Mouse (Mus musculus) olfactory bulb, adult 2 months (tissue): ENCODE data around the gene Ppp2r5c. TPM values are rescaled to one million over a fixed set of nuclear protein-coding genes. Genes with fewer than 3 reads are reported as not detected.

Experiments
- H3K27ac ChIP-seq: fragments of 200-500 bp; 2 replicates; pipeline ENCODE4 v1.5.1; 2012; ENCODE audit warnings: low read depth, low read length; ENCODE audit not compliant: insufficient read depth
- H3K4me1 ChIP-seq: fragments of 200-500 bp; 2 replicates; pipeline ENCODE4 v1.6.1; 2012; ENCODE audit warnings: low read length; ENCODE audit not compliant: control insufficient read depth, insufficient read depth
- H3K4me3 ChIP-seq: fragments of 200-500 bp; 2 replicates; pipeline ENCODE4 v1.5.1; 2012; ENCODE audit warnings: mild to moderate bottlenecking, low read depth, low read length, moderate library complexity; ENCODE audit not compliant: insufficient read depth
- CTCF ChIP-seq: fragments of 200-500 bp; IDR thresholded peaks from 2 replicates; pipeline ENCODE4 v1.5.1; 2012; ENCODE audit warnings: low read depth, mild to moderate bottlenecking, low read length, moderate library complexity; ENCODE audit not compliant: insufficient read depth
- POLR2A ChIP-seq: fragments of 200-500 bp; IDR thresholded peaks from 2 replicates; pipeline ENCODE4 v1.6.1; 2012; ENCODE audit warnings: mild to moderate bottlenecking, low read depth, low read length, moderate library complexity; ENCODE audit not compliant: insufficient read depth
- WGBS: fragments of 180-500 bp; shearing (Covaris S2); methylation state at CpG from one replicate; pipeline ENCODE4 v1.1.7; 2018; 5-methylcytosine and 5-hydroxymethylcytosine counted together
- polyA plus RNA-seq: library from polyadenylated mRNA; stranded (reverse); fragments of >200 nt; gene quantifications from 2 replicates; pipeline ENCODE4 v1.2.4, GENCODE M21; 2012; ENCODE audit warnings: low replicate concordance; ENCODE audit not compliant: missing spikeins, insufficient read depth, insufficient read length

Gene Ppp2r5c
- polyA plus RNA-seq, 1 experiment, result not detected

GRCm38 (mm10) chr12:110480701-110481100, 33.8 kb downstream of the Ppp2r5c start:
- Histone ChIP-seq H3K4me1 (peaks cover 13% of the 10 kb centered on the region), H3K4me3 (no peak overlapping the region), H3K27ac (no peak overlapping the region)
- TF ChIP-seq POLR2A (no peak), CTCF (no peak)
- 81% methylated on average over 4 of the region's 4 CpGs for WGBS

- 36% methylated on average over 6 of the region's 6 CpGs for WGBS
- peaks cover 31% of the 10 kb centered on the region for H3K4me1 ChIP-seq
- no peak for TF ChIP-seq POLR2A
- TF ChIP-seq CTCF, result no peak
- H3K4me3 ChIP-seq, result no peak overlapping the region
- H3K27ac ChIP-seq, result no peak overlapping the region
These were observed 36.8 kb downstream of the Ppp2r5c start for GRCm38 (mm10) chr12:110483761-110484160.

- H3K27ac ChIP-seq, result peak overlapping the region; percentile 69
- WGBS, result 2% methylated on average over 17 of the region's 17 CpGs
- TF ChIP-seq CTCF (no peak), POLR2A (no peak)
- peak overlapping the region; percentile 66 for H3K4me3 ChIP-seq
- H3K4me1 ChIP-seq, result peaks cover 42% of the 10 kb centered on the region
These were observed 38.1 kb downstream of the Ppp2r5c start for GRCm38 (mm10) chr12:110484824-110485584.

GRCm38 (mm10) chr12:110485585-110486331, 38.8 kb downstream of the Ppp2r5c start:
- Histone ChIP-seq H3K4me3 (peak overlapping the region; percentile 66), H3K27ac (peak overlapping the region; percentile 92), H3K4me1 (peaks cover 43% of the 10 kb centered on the region)
- WGBS, result under 1% methylated on average over 27 of the region's 27 CpGs
- TF ChIP-seq POLR2A (peak; percentile 49), CTCF (no peak)

- TF ChIP-seq POLR2A, result no peak
- TF ChIP-seq CTCF, result no peak
- H3K4me1 ChIP-seq, result peaks cover 46% of the 10 kb centered on the region
- H3K27ac ChIP-seq, result no peak overlapping the region
- WGBS, result 60% methylated on average over 5 of the region's 5 CpGs
- peak overlapping the region; percentile 23; the same call in 1 of the 2 replicates for H3K4me3 ChIP-seq
These were observed 39.9 kb downstream of the Ppp2r5c start for GRCm38 (mm10) chr12:110486852-110487251.

GRCm38 (mm10) chr12:110488031-110488430, 41.1 kb downstream of the Ppp2r5c start:
- 61% methylated on average over 9 of the region's 9 CpGs for WGBS
- Histone ChIP-seq H3K4me3 (no peak overlapping the region), H3K27ac (no peak overlapping the region), H3K4me1 (peaks cover 46% of the 10 kb centered on the region)
- TF ChIP-seq POLR2A, result no peak
- no peak for TF ChIP-seq CTCF

- Histone ChIP-seq H3K27ac (no peak overlapping the region), H3K4me3 (no peak overlapping the region), H3K4me1 (peaks cover 36% of the 10 kb centered on the region)
- TF ChIP-seq POLR2A (no peak), CTCF (no peak)
- 93% methylated on average over 12 of the region's 12 CpGs for WGBS
These were observed 43.2 kb downstream of the Ppp2r5c start for GRCm38 (mm10) chr12:110489946-110490701.

GRCm38 (mm10) chr12:110492436-110492835, 45.5 kb downstream of the Ppp2r5c start:
- 92% methylated on average over 5 of the region's 5 CpGs for WGBS
- H3K4me3 ChIP-seq, result no peak overlapping the region
- H3K4me1 ChIP-seq, result peaks cover 30% of the 10 kb centered on the region
- TF ChIP-seq POLR2A, result no peak
- no peak for TF ChIP-seq CTCF
- H3K27ac ChIP-seq, result no peak overlapping the region
